Mouse (Mus musculus) CH12.LX (cell line): ENCODE results near the gene Prkar1a. TPM values are rescaled to one million over a fixed set of nuclear protein-coding genes. Genes with fewer than 3 reads are reported as not detected.
"Not testable (repeated sequence)": the region's sequence is repeated elsewhere in the genome, so short reads cannot be mapped to it uniquely, and the experiment has no call there.

ENCODE experiments used
- DNase-seq: peaks from one replicate; pipeline ENCODE4 v3.0.0-alpha.2; 2013; ENCODE audit errors: extremely low read depth
- H3K27ac ChIP-seq: 2 replicates; pipeline ENCODE4 v1.5.1; 2012; ENCODE audit warnings: low read depth, mild to moderate bottlenecking, control low read depth, moderate library complexity; ENCODE audit not compliant: insufficient read depth
- H3K27me3 ChIP-seq: replicated peaks from 2 replicates; pipeline ENCODE3; 2012; ENCODE audit warnings: inconsistent platforms
- H3K36me3 ChIP-seq, 2 experiments: replicated peaks in 1 of 2; 2 replicates each; pipeline versions ENCODE3 to v1.6.1; 2012; ENCODE audit warnings: inconsistent platforms in 1 of 2, low read length in 1 of 2, mild to moderate bottlenecking in 1 of 2, mixed read lengths in 1 of 2, moderate library complexity in 1 of 2; ENCODE audit not compliant: control insufficient read depth in 1 of 2, insufficient read depth in 1 of 2
- H3K4me1 ChIP-seq, 2 experiments: 2 replicates each; pipeline ENCODE4 v1.6.1; 2012; ENCODE audit warnings: inconsistent platforms in 1 of 2, moderate library complexity in 1 of 2; ENCODE audit not compliant: insufficient read depth in 2 of 2, control insufficient read depth in 1 of 2
- H3K4me2 ChIP-seq: 2 replicates; pipeline ENCODE4 v1.6.1; 2012; ENCODE audit warnings: low read depth, mild to moderate bottlenecking, control low read depth; ENCODE audit not compliant: poor library complexity, insufficient read depth, severe bottlenecking
- H3K4me3 ChIP-seq, 3 experiments: fragments of 150-350 bp in 1 of 3; sonication (generic) in 1 of 3; replicated peaks in 1 of 3; 2 replicates each; pipeline versions ENCODE3 to v1.5.1; 2011 to 2012; ENCODE audit warnings: low read depth in 2 of 3, low read length in 2 of 3, mild to moderate bottlenecking in 2 of 3, moderate library complexity in 2 of 3, control low read depth in 1 of 3, improper control_type of control experiment in 1 of 3, inconsistent platforms in 1 of 3, mixed read lengths in 1 of 3; ENCODE audit not compliant: poor library complexity in 1 of 3
- H3K79me2 ChIP-seq: replicated peaks from 2 replicates; pipeline ENCODE4 v1.6.1; 2012; ENCODE audit warnings: mild to moderate bottlenecking, moderate library complexity; ENCODE audit not compliant: control insufficient read depth, poor library complexity, insufficient read depth, severe bottlenecking; ENCODE audit errors: extremely low read depth
- H3K9ac ChIP-seq: 2 replicates; pipeline ENCODE4 v1.6.1; 2012; ENCODE audit warnings: low read depth, mild to moderate bottlenecking, control low read depth, moderate library complexity; ENCODE audit not compliant: insufficient read depth
- H3K9me3 ChIP-seq: replicated peaks from 2 replicates; pipeline ENCODE3; 2012; ENCODE audit warnings: low read length, inconsistent platforms, mixed read lengths
- ELF1 ChIP-seq: IDR thresholded peaks from 2 replicates; pipeline ENCODE4 v1.6.1; 2014; ENCODE audit warnings: low read depth, mild to moderate bottlenecking, inconsistent platforms, low read length, improper control_type of control experiment
- ETS1 ChIP-seq: conservative IDR thresholded peaks from 2 replicates; pipeline ENCODE4 v1.6.1; 2012; ENCODE audit warnings: low read depth, mild to moderate bottlenecking, inconsistent platforms, low read length, improper control_type of control experiment, moderate library complexity
- HCFC1 ChIP-seq: IDR thresholded peaks from 2 replicates; pipeline ENCODE4 v1.6.1; 2012; ENCODE audit warnings: low read depth, mild to moderate bottlenecking, inconsistent platforms, low read length, improper control_type of control experiment
- MAFK ChIP-seq: IDR thresholded peaks from 2 replicates; pipeline ENCODE4 v1.6.1; 2011; ENCODE audit warnings: low read length, improper control_type of control experiment; ENCODE audit not compliant: insufficient replicate concordance
- MAX ChIP-seq: IDR thresholded peaks from 2 replicates; pipeline ENCODE4 v1.6.1; 2011; ENCODE audit warnings: low read length, improper control_type of control experiment
- MEF2A ChIP-seq: IDR thresholded peaks from 2 replicates; pipeline ENCODE4 v1.6.1; 2014; ENCODE audit warnings: low read depth, mild to moderate bottlenecking, inconsistent platforms, low read length, improper control_type of control experiment, borderline replicate concordance
- MYC ChIP-seq: IDR thresholded peaks from 2 replicates; pipeline ENCODE4 v1.6.1; 2011; ENCODE audit warnings: low read depth, mild to moderate bottlenecking, improper control_type of control experiment, low read length
- USF1 ChIP-seq: IDR thresholded peaks from 2 replicates; pipeline ENCODE4 v1.6.1; 2014; ENCODE audit warnings: low read depth, mild to moderate bottlenecking, inconsistent platforms, low read length, improper control_type of control experiment
- USF2 ChIP-seq: conservative IDR thresholded peaks from 2 replicates; pipeline ENCODE4 v1.6.1; 2011; ENCODE audit warnings: low read depth, low read length, improper control_type of control experiment
- ZMIZ1 ChIP-seq: IDR thresholded peaks from 2 replicates; pipeline ENCODE4 v1.6.1; 2012; ENCODE audit warnings: low read depth, mild to moderate bottlenecking, inconsistent platforms, low read length, improper control_type of control experiment
- dilution Hi-C: fragments of 300-500 bp; cut with MboI; formaldehyde crosslinking; loops from 2 replicates; pipeline ENCODE4 v1.14.3; 2020; ENCODE audit warnings: low sequenced_read_pairs; ENCODE audit not compliant: extremely low pct_unique_long_range_greater_than_20kb, extremely low pct_ligation_motif_present
- in situ Hi-C: fragments of 300-500 bp; cut with MboI; formaldehyde crosslinking; loops from 3 replicates; pipeline ENCODE4 v1.14.3; 2019; ENCODE audit warnings: low sequenced_read_pairs, low pct_ligation_motif_present, low pct_unique_long_range_greater_than_20kb, mixed read lengths
- polyA plus RNA-seq: library from polyadenylated mRNA; unstranded; fragments of >175 nt; gene quantifications from 2 replicates; pipeline ENCODE4 v1.2.1, GENCODE M21; 2012; ENCODE audit warnings: low read depth; ENCODE audit not compliant: insufficient read length
- total RNA-seq, 2 experiments: library from RNA; depleted of rRNA; stranded (reverse); fragments of 300-350 nt in 1 of 2; fragments of >200 nt in 1 of 2; gene quantifications; 2 replicates each; pipeline ENCODE4 v1.2.3; 2012 to 2014

The Prkar1a gene
- total and polyA plus RNA-seq, 3 experiments, result 93.1 to 220 (median 111) TPM

- no peak for TF ChIP-seq ZMIZ1
- no peak for TF ChIP-seq USF1
- TF ChIP-seq HCFC1, result no peak
- TF ChIP-seq, all 38 proteins: peak for 0
- Histone ChIP-seq H3K4me2 (no peak overlapping the region), H3K27ac (no peak overlapping the region), H3K9me3 (no peaks in the 10 kb centered on the region), H3K4me1 (peaks cover 6 to 37% of the 10 kb centered on the region in 2 experiments), H3K4me3 (no peak overlapping the region), H3K27me3 (no peaks in the 10 kb centered on the region), H3K79me2 (peaks cover 73% of the 10 kb centered on the region), H3K9ac (no peak overlapping the region), H3K36me3 (peaks cover 37 to 56% of the 10 kb centered on the region in 2 experiments)
- no peak for DNase-seq
- in situ Hi-C loops, result no loop called here
- dilution Hi-C loops, result no loop called here
Measured at GRCm38 (mm10) chr11:109654581-109654980, 5.4 kb downstream of the Prkar1a start.

DNA sequence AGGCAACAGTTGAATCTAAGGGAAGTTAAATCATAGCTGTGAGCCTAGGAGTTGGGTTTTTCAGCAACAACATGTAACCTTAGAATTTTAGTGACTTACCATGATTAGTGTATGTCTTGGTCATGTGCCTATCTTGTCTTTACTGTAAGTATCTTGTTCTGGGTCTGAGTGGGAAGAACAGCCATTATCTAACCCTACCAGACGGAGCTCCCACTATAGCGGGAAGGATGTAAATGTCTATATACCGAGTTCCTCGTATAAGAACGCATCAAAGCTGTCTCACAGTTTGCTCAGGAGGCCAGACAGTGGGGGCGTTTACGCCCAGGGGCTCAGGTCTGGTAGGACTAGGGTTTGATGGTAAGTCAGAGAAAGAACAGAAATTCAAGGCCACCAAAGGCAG lies 7.0 kb downstream of the Prkar1a start:
- DNase-seq, result no peak
- Histone ChIP-seq H3K27me3 (no peaks in the 10 kb centered on the region), H3K4me2 (no peak overlapping the region), H3K36me3 (peaks cover 54 to 72% of the 10 kb centered on the region in 2 experiments), H3K79me2 (peaks cover 79% of the 10 kb centered on the region), H3K4me1 (peaks cover 6 to 31% of the 10 kb centered on the region in 2 experiments), H3K27ac (no peak overlapping the region), H3K4me3 (no peak overlapping the region), H3K9me3 (no peaks in the 10 kb centered on the region), H3K9ac (no peak overlapping the region)
- dilution Hi-C loops (no loop called here), in situ Hi-C loops (no loop called here)
- TF ChIP-seq USF2, result no peak
- TF ChIP-seq ELF1, result no peak
- no peak for TF ChIP-seq MEF2A
- no peak for TF ChIP-seq ETS1
- no peak for TF ChIP-seq MYC
- no peak for TF ChIP-seq MAFK
- TF ChIP-seq MAX, result no peak

DNA sequence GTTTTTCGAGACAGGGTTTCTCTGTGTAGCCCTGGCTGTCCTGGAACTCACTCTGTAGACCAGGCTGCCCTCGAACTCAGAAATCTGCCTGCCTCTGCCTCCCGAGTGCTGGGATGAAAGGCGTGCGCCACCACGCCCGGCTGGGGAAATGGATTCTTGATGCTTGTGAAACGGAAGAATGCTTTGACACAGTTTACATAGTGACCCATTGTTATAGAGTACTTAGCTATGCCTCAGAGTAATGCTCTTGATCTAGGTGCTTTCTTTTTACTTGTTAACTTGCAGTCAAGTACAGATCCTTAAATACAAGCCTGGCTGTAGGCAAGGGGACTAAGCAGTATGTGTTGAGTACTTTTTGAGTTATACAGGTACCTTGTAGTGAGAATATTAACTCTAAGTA lies 11.3 kb downstream of the Prkar1a start:
- DNase-seq, H3K4me2 ChIP-seq, H3K9me3 ChIP-seq, H3K27ac ChIP-seq, H3K4me3 ChIP-seq, H3K9ac ChIP-seq, in situ Hi-C loops, H3K27me3 ChIP-seq, dilution Hi-C loops, H3K4me1 ChIP-seq: not testable (repeated sequence)
- H3K36me3 ChIP-seq, result peaks cover 72 to 89% of the 10 kb centered on the region in 2 experiments
- peaks cover 39% of the 10 kb centered on the region for H3K79me2 ChIP-seq
